Mouse (Mus musculus): ENCODE measurements around the gene Rpp14.

Rpp14 gene

DNA sequence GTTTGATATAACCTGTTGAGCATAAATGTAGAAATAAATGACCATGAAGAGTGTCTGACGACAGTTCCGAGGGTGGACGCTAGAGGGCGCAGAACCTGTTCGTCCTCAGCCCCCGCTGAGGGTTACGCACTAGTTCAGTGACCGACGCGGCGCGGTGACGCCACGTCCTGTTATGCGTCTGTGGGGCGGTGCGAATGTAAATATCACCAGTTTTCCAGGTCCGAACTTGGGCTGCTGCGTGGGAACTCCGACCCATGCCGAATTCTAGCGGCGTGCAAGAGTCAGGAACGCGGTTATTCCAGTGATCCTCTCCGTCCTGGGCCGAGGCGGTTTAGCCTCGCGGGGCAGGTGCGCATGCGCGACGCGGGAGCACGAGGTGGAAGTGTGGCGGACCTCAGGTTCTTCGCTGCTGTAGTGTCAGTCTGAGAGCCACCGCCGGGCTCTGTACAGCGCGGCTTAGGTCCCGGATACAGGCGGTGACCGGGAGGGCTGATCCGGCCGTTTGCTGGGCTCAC lies at the start of gene Rpp14:
TSS of gene Rpp14 (plus strand) at position 203 of the 515 bp plus-strand sequence.
- peak; percentile 21; the same call in 1 of the 2 replicates for TF ChIP-seq GATA4 (IDR thresholded peaks at IDR 0.05; ENCODE audit: insufficient replicate concordance, low read length)

DNA sequence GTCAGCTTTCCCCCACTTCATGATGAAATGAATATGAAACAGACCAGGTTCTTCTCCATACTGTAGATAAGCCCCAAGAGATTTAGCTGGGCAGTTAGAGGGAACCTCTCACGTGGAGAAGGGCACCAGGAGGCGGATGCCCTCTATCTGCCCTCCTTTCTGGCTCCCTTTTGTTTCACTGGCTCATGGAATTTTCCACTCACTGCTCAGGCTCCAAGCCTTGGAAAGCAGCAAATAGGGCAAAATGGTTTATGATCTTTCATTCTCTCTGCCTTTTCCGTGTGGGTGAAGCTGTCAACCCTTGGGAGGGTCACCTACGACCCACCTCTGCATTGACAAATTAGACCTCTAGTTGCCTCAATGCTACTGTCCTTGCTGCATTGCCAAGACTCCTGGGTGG lies 49.6 kb upstream of the Rpp14 start:
- no peak for TF ChIP-seq GATA4 (IDR thresholded peaks at IDR 0.05; ENCODE audit: insufficient replicate concordance, low read length)

DNA sequence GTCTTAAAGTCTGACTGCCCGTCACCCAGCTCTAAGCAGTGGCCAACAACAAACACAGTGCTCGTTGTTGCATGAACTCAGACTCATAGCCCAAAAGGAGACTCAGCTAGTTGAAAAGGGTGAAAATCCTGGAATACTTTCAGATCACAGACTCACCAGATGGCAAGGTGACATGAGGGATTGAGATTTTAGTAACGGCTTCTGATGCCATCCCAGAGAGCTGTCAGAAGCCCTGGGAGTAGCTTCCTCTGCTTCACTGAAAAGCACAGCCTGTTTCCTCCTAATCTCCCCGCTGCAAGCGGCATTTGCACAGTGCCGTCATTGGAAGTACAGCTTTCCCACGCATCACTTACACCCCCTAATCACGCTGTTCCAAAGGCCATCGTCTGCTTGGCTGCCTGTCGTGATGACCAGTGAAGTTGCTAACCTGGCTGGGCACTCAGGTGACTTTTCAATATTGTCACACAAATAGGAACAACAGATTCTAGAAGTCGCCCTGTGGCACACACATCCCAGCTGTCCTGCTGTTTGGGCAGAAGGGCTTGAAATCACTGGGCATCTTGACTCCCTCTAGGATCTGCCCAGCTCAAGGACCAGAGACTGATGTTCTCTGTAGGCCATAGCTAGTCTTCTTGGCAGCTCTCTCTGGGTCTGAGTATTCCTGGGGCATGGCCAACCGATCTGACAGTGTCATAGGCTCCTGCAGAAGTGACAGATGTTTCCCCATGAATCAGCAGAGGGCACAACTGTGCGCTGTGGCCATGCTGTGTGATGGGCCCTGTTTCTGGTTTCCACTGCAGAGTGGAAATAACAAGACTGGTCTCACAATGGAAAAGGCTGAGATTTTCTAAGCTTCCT lies 47.9 kb upstream of the Rpp14 start:
- TF ChIP-seq GATA4 (IDR thresholded peaks at IDR 0.05; ENCODE audit: insufficient replicate concordance, low read length), result peak; percentile 52; the same call in 1 of the 2 replicates

DNA sequence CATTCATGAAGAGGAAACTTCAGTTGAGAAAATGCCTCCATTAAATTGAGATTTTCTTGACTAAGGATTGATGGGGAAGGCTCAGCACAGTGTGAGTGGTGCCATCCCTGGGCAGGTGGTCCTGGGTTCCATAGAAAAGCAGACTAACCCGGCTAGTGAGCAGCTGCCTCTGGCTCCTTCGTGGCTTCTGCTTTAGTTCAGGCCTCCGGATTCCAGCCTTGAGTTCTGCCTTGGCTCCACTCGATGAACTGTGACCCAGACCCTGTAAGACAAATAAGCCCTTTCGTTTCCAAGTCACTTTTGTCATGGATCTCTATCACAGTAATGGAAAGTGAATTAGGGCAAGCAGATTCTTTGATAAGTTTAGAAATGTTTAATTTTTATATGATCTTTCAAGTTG lies 45.6 kb upstream of the Rpp14 start:
- no peak for TF ChIP-seq GATA4 (IDR thresholded peaks at IDR 0.05; ENCODE audit: insufficient replicate concordance, low read length)

DNA sequence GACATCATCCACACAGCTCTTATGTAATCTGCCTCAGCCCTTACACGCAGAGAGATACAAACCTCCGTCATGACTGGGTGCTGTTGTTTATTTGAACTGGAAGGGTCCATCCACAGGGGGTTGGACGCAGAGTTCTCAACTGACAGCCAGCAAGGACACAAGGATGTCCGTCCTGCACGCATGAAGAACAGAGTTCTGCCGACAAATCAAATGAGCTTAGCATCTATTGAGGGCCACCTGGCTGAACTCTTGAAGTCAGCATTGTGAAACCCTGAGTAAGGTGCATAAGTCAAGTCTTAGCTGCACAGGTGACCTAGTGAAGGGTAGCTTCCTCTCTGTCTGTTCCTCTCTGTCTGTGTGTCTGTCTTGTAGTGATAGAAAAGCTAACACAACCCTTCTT lies 44.2 kb upstream of the Rpp14 start:
- peak; percentile 16; the same call in 1 of the 2 replicates for TF ChIP-seq GATA4 (IDR thresholded peaks at IDR 0.05; ENCODE audit: insufficient replicate concordance, low read length)

DNA sequence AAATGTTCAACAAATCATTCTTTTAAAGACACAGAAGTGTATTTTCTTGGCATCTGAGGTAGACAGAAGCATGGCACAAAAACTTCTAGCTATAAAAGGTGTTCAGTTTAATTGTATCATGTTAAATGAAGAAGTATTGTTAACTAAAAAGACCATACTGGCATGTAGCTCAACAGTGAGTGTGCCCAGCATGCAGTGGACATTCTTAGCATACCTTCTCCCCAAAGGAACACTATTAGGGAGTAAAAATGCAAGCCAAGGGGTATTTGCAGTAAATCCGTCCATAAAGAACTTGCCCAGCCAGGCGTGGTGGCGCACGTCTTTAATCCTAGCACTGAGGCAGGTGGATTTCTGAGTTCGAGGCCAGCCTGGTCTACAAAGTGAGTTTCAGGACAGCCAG lies 43.8 kb upstream of the Rpp14 start:
- TF ChIP-seq GATA4 (IDR thresholded peaks at IDR 0.05; ENCODE audit: insufficient replicate concordance, low read length), result no peak

DNA sequence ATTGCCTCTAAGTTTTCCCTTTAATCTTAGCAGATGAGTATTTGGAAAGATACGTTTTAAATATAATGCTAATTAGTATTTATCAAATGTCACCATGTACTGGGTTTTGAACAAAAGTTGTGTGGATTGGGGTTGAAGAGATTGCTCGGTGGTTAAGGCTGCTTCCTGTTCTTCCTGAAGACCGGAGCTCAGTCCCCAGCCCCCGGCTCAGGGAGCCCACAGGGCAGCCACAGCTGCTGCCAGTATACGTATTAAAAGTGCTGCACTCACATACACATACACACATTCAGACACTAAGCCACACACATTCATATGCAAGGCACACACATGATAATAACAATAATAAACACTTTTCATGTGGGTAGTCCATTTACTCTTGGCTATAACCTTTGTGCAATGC lies 42.0 kb upstream of the Rpp14 start:
- TF ChIP-seq GATA4 (IDR thresholded peaks at IDR 0.05; ENCODE audit: insufficient replicate concordance, low read length), result no peak

DNA sequence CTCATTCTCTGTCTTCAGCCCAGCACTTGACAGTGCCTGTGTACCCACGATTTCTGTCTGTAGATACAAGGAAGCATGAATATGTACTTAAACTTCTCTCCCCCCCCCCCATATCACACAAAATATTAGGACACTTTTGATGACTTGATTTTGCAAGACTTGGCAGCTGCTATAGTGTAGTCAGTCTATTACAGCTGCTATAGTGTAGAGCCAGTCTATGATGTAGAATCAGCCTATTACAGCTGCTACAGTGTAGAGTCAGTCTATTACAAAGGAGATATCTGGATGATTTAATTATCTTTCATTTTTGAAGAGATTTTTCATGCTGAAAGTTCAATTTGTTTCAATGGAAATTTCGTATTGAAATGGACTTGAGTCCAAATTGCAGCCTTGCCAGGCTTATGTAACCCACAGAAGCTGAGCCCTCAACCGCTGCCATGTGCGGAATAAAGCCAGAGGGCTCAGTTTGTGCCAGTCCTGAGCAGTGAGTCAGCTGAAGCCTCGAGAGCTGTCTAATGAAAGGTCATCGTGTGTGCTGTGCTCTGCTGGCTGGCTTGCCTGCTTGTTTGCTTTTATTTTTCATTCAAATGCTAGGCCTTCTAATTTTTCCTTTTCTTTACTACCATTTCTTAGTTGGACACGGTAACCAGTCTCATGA lies 41.2 kb upstream of the Rpp14 start:
- TF ChIP-seq GATA4 (IDR thresholded peaks at IDR 0.05; ENCODE audit: insufficient replicate concordance, low read length), result no peak

DNA sequence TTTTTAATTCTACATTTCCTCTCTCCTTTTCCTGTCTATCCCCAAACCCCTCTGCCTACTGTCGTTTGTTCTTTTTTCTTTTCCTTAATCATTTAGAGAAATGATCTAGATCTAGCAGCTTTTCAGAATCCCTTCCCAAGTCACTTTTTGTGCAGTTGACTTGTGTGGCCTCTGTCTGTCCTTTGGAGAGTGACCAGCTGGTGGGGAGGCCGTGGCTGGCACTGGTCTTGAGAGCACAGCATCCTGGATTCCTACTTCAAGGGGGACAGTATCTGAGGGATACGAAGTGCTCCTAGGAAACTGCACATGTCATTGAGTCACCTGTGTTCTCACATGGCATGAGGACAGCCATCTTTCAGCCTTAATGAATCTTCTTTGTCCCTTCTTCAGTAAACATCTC lies 40.0 kb upstream of the Rpp14 start:
- no peak for TF ChIP-seq GATA4 (IDR thresholded peaks at IDR 0.05; ENCODE audit: insufficient replicate concordance, low read length)

DNA sequence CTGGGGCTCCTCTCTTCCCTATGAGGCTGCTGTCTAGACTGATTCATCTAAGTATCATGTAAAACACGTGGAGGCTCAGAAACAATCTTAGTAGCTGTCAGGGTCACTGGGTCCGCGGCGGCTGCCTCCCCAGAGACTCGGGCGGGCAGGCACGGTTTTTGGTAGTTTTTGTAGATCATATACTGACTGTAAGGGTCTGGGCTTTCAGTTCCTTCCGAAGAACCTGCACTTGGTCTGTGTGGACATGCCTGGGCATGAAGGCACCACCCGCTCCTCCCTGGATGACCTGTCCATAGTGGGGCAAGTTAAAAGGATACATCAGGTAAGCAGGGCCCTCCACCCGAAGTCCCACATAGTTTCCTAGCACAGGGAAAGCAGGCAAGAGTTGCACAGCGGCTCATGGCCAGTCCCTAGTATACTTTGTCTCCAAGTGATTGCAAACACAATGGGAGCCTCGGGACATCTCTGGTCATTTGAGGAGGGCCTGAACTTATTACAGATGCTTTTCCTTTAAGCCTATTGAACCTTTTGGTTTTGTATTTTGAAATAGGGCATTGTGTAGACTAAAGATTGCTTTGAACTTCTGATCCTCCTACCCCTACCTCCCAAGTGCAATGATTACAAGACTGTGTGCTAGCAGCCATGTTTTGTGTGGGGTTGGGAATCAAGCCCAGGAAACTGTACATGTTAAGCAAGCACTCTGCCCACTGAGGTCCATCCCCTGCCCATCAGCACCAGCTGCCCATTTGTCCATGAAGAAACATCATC lies 39.1 kb upstream of the Rpp14 start:
- no peak for TF ChIP-seq GATA4 (IDR thresholded peaks at IDR 0.05; ENCODE audit: insufficient replicate concordance, low read length)

DNA sequence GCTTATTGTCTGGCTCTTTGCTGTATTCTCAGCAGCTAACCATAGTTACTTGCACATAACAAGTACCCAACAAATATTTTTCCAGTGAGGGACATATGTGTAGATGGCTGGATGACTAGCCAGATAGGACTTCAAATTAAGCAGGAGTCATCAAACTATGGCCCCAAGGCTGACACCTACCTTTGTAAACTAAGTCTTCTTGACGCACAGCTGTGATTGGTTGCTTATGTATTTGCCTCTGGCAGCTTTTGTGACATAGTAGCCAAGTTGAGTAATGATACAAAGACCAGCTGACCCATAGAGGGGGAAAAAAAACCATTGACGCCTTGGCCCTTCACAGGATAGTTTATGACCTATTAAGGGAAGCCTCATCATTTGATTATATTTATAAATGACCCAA lies 38.0 kb upstream of the Rpp14 start:
- TF ChIP-seq GATA4 (IDR thresholded peaks at IDR 0.05; ENCODE audit: insufficient replicate concordance, low read length), result no peak

DNA sequence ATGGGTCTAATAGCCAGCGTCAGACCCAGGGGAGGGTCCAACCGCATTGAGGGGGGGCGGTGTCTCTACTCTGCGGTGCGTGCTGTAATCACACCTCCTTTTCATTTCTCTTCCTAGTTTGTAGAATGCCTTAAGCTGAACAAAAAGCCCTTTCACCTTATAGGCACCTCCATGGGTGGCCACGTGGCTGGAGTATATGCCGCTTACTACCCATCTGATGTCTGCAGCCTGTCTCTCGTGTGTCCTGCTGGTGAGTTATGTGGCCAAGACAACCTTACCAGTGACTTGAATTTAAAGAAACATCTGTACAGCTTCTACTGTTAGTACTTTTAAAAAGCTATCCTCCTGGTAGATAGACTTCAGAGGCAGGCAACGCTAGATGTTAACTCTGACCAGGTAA lies 37.6 kb upstream of the Rpp14 start:
- no peak for TF ChIP-seq GATA4 (IDR thresholded peaks at IDR 0.05; ENCODE audit: insufficient replicate concordance, low read length)

DNA sequence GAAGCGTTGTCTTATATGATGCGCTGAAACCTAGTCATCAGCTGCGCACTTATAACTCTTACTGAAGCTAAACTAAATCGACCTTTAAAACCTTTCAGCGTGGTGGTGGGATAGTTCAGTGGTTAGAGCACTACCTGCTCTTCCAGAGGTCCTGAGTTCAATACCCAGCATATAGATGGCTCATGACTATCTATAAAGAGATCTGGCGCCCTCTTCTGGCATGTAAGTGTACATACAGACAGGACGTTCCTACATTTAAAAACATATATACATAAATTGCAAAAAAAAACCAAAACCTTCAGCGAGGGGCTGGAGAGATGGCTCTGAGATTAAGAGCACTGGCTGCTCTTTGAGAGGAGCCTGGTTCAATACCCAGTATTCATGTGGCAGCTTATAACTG lies 35.8 kb upstream of the Rpp14 start:
- TF ChIP-seq GATA4 (IDR thresholded peaks at IDR 0.05; ENCODE audit: insufficient replicate concordance, low read length), result no peak

DNA sequence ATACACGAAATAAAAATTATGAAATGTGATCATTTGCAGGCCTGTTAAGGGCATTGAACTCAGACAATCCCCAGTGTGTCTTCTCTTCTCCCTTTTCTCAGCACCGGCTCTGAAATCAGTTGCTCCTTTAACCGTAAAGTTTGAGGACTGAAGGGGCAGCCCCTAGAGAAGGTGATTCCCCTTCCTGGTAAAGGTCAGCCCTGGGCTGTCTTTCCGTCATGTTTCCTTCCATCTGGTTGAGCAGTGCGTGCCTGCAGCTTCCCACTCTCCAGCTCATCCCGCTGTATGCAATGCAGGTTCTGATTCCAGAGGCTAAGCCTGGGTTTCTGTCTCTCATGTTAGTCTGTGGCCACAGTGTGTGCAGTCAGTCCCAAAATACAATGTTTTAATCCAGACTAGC lies 35.4 kb upstream of the Rpp14 start:
- TF ChIP-seq GATA4 (IDR thresholded peaks at IDR 0.05; ENCODE audit: insufficient replicate concordance, low read length), result no peak

DNA sequence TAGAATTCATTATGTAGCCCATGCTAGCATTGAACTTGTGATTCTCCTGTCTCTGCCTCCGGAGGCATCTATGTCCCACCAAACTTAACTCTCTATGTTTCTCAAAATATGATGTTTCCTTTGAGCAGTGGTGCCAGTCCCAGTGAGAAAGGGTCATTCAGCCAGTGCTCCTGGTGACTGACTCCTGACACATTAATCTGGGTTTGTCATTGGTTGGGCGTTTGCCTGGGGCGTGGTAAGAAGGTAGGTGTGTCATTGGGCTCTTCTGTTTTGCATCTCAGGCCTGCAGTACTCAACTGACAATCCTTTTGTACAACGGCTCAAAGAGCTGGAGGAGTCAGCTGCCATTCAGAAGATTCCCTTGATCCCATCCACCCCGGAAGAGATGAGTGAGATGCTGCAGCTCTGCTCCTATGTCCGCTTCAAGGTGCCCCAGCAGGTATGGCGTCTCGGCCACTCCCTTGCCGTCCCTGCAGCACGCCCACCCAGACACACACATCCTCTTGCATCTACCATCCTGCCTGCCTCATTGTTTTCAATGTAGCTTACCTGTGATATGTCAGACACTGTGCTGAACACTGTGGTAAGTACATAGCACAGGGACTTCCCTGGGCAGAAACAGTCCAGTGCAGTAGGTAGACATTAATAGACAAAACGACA lies 34.9 kb upstream of the Rpp14 start:
- no peak for TF ChIP-seq GATA4 (IDR thresholded peaks at IDR 0.05; ENCODE audit: insufficient replicate concordance, low read length)

All from liver, adult (tissue).